Mouse (Mus musculus): ENCODE measurements at regions not wholly inside any gene's neighbourhood (a gene's known extent, or its start where the extent isn't known, plus 50 kb on each side); places are given as distances from the start of the nearest gene placed in this dataset.

GRCm38 (mm10) chr16:65370939-65371338, 149.4 kb upstream of the Pou1f1 start:
- Histone ChIP-seq H3K9ac (ENCODE audit: low read depth, low read length) (no peak overlapping the region), H3K4me1 (ENCODE audit: control insufficient read depth, insufficient read depth, low read length) (no peaks in the 10 kb centered on the region), H3K4me3 (ENCODE audit: insufficient read depth, low read depth, low read length) (no peak overlapping the region), H3K79me2 (ENCODE audit: control insufficient read depth, insufficient read depth, low read length) (no peaks in the 10 kb centered on the region), H3K27ac (replicated peaks; ENCODE audit: insufficient read depth, low read depth, low read length) (no peak overlapping the region), H3K36me3 (ENCODE audit: control insufficient read depth, insufficient read depth, low read length) (no peaks in the 10 kb centered on the region), H3K27me3 (ENCODE audit: control insufficient read depth, insufficient read depth, low read length) (no peaks in the 10 kb centered on the region)
- TF ChIP-seq CTCF (IDR thresholded peaks at IDR 0.05; ENCODE audit: low read depth, low read length), result peak; percentile 32; the same call in 1 of the 2 replicates
- no peak for TF ChIP-seq POLR2A (IDR thresholded peaks at IDR 0.05; ENCODE audit: extremely low read depth, insufficient read depth, low read length)
- WGBS, result 62% methylated on average over 2 of the region's 2 CpGs
- DNase-seq (ENCODE audit: extremely low read depth, low read depth, low spot score), result no peak

DNA sequence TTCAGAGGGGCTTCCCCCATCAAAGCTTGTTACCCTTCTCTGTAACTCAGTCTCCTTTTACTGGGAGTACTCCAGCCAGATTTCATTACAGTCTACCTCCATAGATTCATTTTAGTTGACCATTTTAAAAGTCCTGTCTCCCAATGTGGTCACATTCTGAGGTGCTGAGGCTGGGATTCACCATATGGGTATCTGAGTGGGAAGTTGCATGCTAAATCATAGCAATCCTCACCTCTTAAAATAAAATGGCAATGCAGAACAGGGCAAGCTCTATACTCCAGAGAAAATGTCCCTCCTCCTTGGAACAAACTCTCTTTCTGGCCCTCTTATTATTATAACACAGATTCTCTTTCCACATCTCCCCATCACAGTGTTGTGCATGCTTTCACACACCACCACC, 143.8 kb upstream of the Pou1f1 start:
- Histone ChIP-seq H3K4me1 (ENCODE audit: control insufficient read depth, insufficient read depth, low read length) (no peaks in the 10 kb centered on the region), H3K79me2 (ENCODE audit: control insufficient read depth, insufficient read depth, low read length) (no peaks in the 10 kb centered on the region), H3K27me3 (ENCODE audit: control insufficient read depth, insufficient read depth, low read length) (no peaks in the 10 kb centered on the region), H3K27ac (replicated peaks; ENCODE audit: insufficient read depth, low read depth, low read length) (no peak overlapping the region), H3K36me3 (ENCODE audit: control insufficient read depth, insufficient read depth, low read length) (no peaks in the 10 kb centered on the region), H3K9ac (ENCODE audit: low read depth, low read length) (no peak overlapping the region), H3K4me3 (ENCODE audit: insufficient read depth, low read depth, low read length) (no peak overlapping the region)
- no peak for DNase-seq (ENCODE audit: extremely low read depth, low read depth, low spot score)
- TF ChIP-seq POLR2A (IDR thresholded peaks at IDR 0.05; ENCODE audit: extremely low read depth, insufficient read depth, low read length), result no peak
- no peak for TF ChIP-seq CTCF (IDR thresholded peaks at IDR 0.05; ENCODE audit: low read depth, low read length)

GRCm38 (mm10) chr16:65378276-65378675, 142.0 kb upstream of the Pou1f1 start:
- WGBS, result 71% methylated on average over 3 of the region's 3 CpGs
- no peaks in the 10 kb centered on the region for H3K79me2 ChIP-seq (ENCODE audit: control insufficient read depth, insufficient read depth, low read length)
- no peaks in the 10 kb centered on the region for H3K27me3 ChIP-seq (ENCODE audit: control insufficient read depth, insufficient read depth, low read length)
- no peak for DNase-seq (ENCODE audit: extremely low read depth, low read depth, low spot score)
- TF ChIP-seq CTCF (IDR thresholded peaks at IDR 0.05; ENCODE audit: low read depth, low read length) (no peak), POLR2A (IDR thresholded peaks at IDR 0.05; ENCODE audit: extremely low read depth, insufficient read depth, low read length) (no peak)
- H3K36me3 ChIP-seq (ENCODE audit: control insufficient read depth, insufficient read depth, low read length), result no peaks in the 10 kb centered on the region
- no peak overlapping the region for H3K4me3 ChIP-seq (ENCODE audit: insufficient read depth, low read depth, low read length)
- no peak overlapping the region for H3K9ac ChIP-seq (ENCODE audit: low read depth, low read length)
- H3K27ac ChIP-seq (replicated peaks; ENCODE audit: insufficient read depth, low read depth, low read length), result no peak overlapping the region
- no peaks in the 10 kb centered on the region for H3K4me1 ChIP-seq (ENCODE audit: control insufficient read depth, insufficient read depth, low read length)

GRCm38 (mm10) chr16:65379939-65380338, 140.4 kb upstream of the Pou1f1 start:
- Histone ChIP-seq H3K79me2 (ENCODE audit: control insufficient read depth, insufficient read depth, low read length) (no peaks in the 10 kb centered on the region), H3K4me1 (ENCODE audit: control insufficient read depth, insufficient read depth, low read length) (no peaks in the 10 kb centered on the region), H3K27ac (replicated peaks; ENCODE audit: insufficient read depth, low read depth, low read length) (no peak overlapping the region), H3K9ac (ENCODE audit: low read depth, low read length) (no peak overlapping the region), H3K27me3 (ENCODE audit: control insufficient read depth, insufficient read depth, low read length) (no peaks in the 10 kb centered on the region), H3K4me3 (ENCODE audit: insufficient read depth, low read depth, low read length) (no peak overlapping the region), H3K36me3 (ENCODE audit: control insufficient read depth, insufficient read depth, low read length) (no peaks in the 10 kb centered on the region)
- TF ChIP-seq POLR2A (IDR thresholded peaks at IDR 0.05; ENCODE audit: extremely low read depth, insufficient read depth, low read length), result no peak
- no peak for TF ChIP-seq CTCF (IDR thresholded peaks at IDR 0.05; ENCODE audit: low read depth, low read length)
- no peak for DNase-seq (ENCODE audit: extremely low read depth, low read depth, low spot score)
- WGBS, result 79% methylated on average over 5 of the region's 5 CpGs

GRCm38 (mm10) chr16:65403926-65404648, 116.2 kb upstream of the Pou1f1 start:
- no peaks in the 10 kb centered on the region for H3K4me1 ChIP-seq (ENCODE audit: control insufficient read depth, insufficient read depth, low read length)
- H3K9ac ChIP-seq (ENCODE audit: low read depth, low read length), result no peak overlapping the region
- H3K79me2 ChIP-seq (ENCODE audit: control insufficient read depth, insufficient read depth, low read length), result no peaks in the 10 kb centered on the region
- no peak for DNase-seq (ENCODE audit: extremely low read depth, low read depth, low spot score)
- H3K27ac ChIP-seq (replicated peaks; ENCODE audit: insufficient read depth, low read depth, low read length), result no peak overlapping the region
- TF ChIP-seq POLR2A (IDR thresholded peaks at IDR 0.05; ENCODE audit: extremely low read depth, insufficient read depth, low read length) (no peak), CTCF (IDR thresholded peaks at IDR 0.05; ENCODE audit: low read depth, low read length) (no peak)
- no peaks in the 10 kb centered on the region for H3K27me3 ChIP-seq (ENCODE audit: control insufficient read depth, insufficient read depth, low read length)
- H3K36me3 ChIP-seq (ENCODE audit: control insufficient read depth, insufficient read depth, low read length), result no peaks in the 10 kb centered on the region
- H3K4me3 ChIP-seq (ENCODE audit: insufficient read depth, low read depth, low read length), result no peak overlapping the region
- WGBS, result 77% methylated on average over 5 of the region's 5 CpGs

DNA sequence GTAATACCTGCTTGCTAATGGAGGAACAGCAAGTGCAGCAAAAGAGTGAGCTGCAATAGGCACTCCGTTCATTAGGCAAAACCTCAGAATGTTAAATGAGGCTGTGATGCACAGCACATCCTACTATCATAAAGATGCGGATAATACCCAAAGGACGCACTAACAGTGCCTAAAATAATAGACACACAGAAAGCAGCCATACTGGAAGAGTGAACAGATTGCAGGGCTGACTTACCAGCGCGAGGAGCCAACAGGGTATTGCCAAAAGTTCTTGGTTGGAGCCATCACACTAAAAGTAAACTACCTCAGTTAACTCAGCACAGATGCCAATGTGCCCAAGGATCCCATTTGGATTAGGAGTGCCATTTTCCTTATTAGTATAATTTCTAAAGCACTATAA, 115.5 kb upstream of the Pou1f1 start:
- Histone ChIP-seq H3K27me3 (ENCODE audit: control insufficient read depth, insufficient read depth, low read length) (no peaks in the 10 kb centered on the region), H3K79me2 (ENCODE audit: control insufficient read depth, insufficient read depth, low read length) (no peaks in the 10 kb centered on the region), H3K36me3 (ENCODE audit: control insufficient read depth, insufficient read depth, low read length) (no peaks in the 10 kb centered on the region), H3K9ac (ENCODE audit: low read depth, low read length) (no peak overlapping the region), H3K4me3 (ENCODE audit: insufficient read depth, low read depth, low read length) (no peak overlapping the region), H3K4me1 (ENCODE audit: control insufficient read depth, insufficient read depth, low read length) (no peaks in the 10 kb centered on the region), H3K27ac (replicated peaks; ENCODE audit: insufficient read depth, low read depth, low read length) (no peak overlapping the region)
- TF ChIP-seq POLR2A (IDR thresholded peaks at IDR 0.05; ENCODE audit: extremely low read depth, insufficient read depth, low read length), result no peak
- TF ChIP-seq CTCF (IDR thresholded peaks at IDR 0.05; ENCODE audit: low read depth, low read length), result no peak
- DNase-seq (ENCODE audit: extremely low read depth, low read depth, low spot score), result no peak
- WGBS, result 83% methylated on average over 5 of the region's 5 CpGs
